Mouse (Mus musculus): ENCODE data around the gene Ascl5.

GRCm38 (mm10) chr1:136085988-136086685, 35.5 kb downstream of the Ascl5 start:
- TF ChIP-seq CTCF (IDR thresholded peaks at IDR 0.05; ENCODE audit: insufficient read depth, low read length) (no peak), POLR2A (IDR thresholded peaks at IDR 0.05; ENCODE audit: borderline replicate concordance, extremely low read depth, low read depth, low read length) (no peak)

All from lung, adult 2 months (tissue).